ENCODE assay signal across 29 mouse cellular contexts in genomic region chrX:169210019-169210418, GRCm38 (mm10). TPM values are rescaled to one million over a fixed set of nuclear protein-coding genes. Genes with fewer than 3 reads are reported as not detected.
"Had no signal": no experiment of that assay in that cellular context is flagged by ENCODE, and none has a peak within 500 bp of the region (broad histone marks: within the 10 kb centered on the region; RNA-seq: fewer than 3 reads in every experiment).

No protein-coding gene starts in this region.

- H3K4me2 ChIP-seq: limb, embryonic 13.5 days; liver, embryonic 13.5 days; midbrain, embryonic 11.5 days; neural tube, embryonic 13.5 days had no signal

- H3K27ac ChIP-seq: layer of hippocampus, adult 2 months; limb, embryonic 10.5 days; limb, embryonic 13.5 days; liver, embryonic 13.5 days; neural tube, embryonic 13.5 days had no signal

- H3K9ac ChIP-seq: limb, embryonic 13.5 days; liver, embryonic 13.5 days; neural tube, embryonic 13.5 days had no signal

- H3K4me3 ChIP-seq: layer of hippocampus, adult 2 months; limb, embryonic 10.5 days; limb, embryonic 13.5 days; liver, embryonic 13.5 days; neural tube, embryonic 13.5 days had no signal

- H3K27me3 ChIP-seq: liver, embryonic 13.5 days had no signal

- DNase-seq: kidney, adult 18-20 months; kidney, postnatal 14 days; kidney, postnatal 4 days; layer of hippocampus, adult 9-11 months; liver, embryonic 13.5 days; lung, adult 2 months; lung, postnatal 14 days; lung, postnatal 4 days; midbrain, embryonic 14.5 days; retina, postnatal 1 day; right cerebral cortex, postnatal 25 days; spleen, adult 18-20 months; thymus, postnatal 36 days had no signal

- H3K36me3 ChIP-seq: limb, embryonic 10.5 days; limb, embryonic 13.5 days; liver, embryonic 13.5 days; neural tube, embryonic 13.5 days had no signal

- H3K4me1 ChIP-seq: limb, embryonic 10.5 days; limb, embryonic 13.5 days; liver, embryonic 13.5 days had no signal

- H3K9me3 ChIP-seq: limb, embryonic 10.5 days; limb, embryonic 13.5 days; liver, embryonic 13.5 days; neural tube, embryonic 13.5 days had no signal

RNA-seq across cellular contexts. Expression of gene Amelx, which starts 23.0 kb away (rescaled TPM):
- total RNA-seq: layer of hippocampus, adult 2 months; layer of hippocampus, postnatal 25 days; left cerebral cortex, adult 18-20 months; left cerebral cortex, postnatal 25 days; liver, adult 2 months; megakaryocyte progenitor cell, adult 5-6 weeks; megakaryocyte-erythroid progenitor cell, adult 5-6 weeks; neutrophil, adult 5-6 weeks had no signal
- polyA plus RNA-seq: kidney, embryonic 14.5 days; limb, embryonic 13.5 days; liver, adult 2 months; liver, embryonic 13.5 days; liver, embryonic 16.5 days; lung, adult 2 months; lung, embryonic 16.5 days; midbrain, embryonic 11.5 days; midbrain, embryonic 14.5 days; neural tube, embryonic 13.5 days; urinary bladder, adult 2 months had no signal
